Mouse (Mus musculus) lung, adult 2 months (tissue): ENCODE results near the gene Hist3h2a. TPM values are rescaled to one million over a fixed set of nuclear protein-coding genes. Genes with fewer than 3 reads are reported as not detected.
"Not testable (repeated sequence)": the region's sequence is repeated elsewhere in the genome, so short reads cannot be mapped to it uniquely, and the experiment has no call there.

Experiments
- DNase-seq: peaks from one replicate; pipeline ENCODE4 v3.0.0; 2022
- H3K4me1 ChIP-seq: fragments of 200-500 bp; 2 replicates; pipeline ENCODE4 v1.6.1; 2011; ENCODE audit warnings: low read length; ENCODE audit not compliant: control insufficient read depth, insufficient read depth
- H3K4me3 ChIP-seq: fragments of 200-500 bp; replicated peaks from 2 replicates; pipeline ENCODE3; 2011; ENCODE audit warnings: low read depth, mild to moderate bottlenecking, control low read depth, low read length; ENCODE audit errors: extremely low read depth
- CTCF ChIP-seq: fragments of 200-500 bp; IDR thresholded peaks from 2 replicates; pipeline ENCODE4 v1.5.1; 2011; ENCODE audit warnings: mild to moderate bottlenecking, low read length, control low read depth; ENCODE audit not compliant: insufficient read depth
- POLR2A ChIP-seq: fragments of 200-500 bp; IDR thresholded peaks from 2 replicates; pipeline ENCODE4 v1.6.1; 2011; ENCODE audit warnings: low read depth, mild to moderate bottlenecking, control low read depth, low read length, borderline replicate concordance; ENCODE audit errors: extremely low read depth
- WGBS: fragments of 180-500 bp; shearing (Covaris S2); methylation state at CpG from one replicate; pipeline ENCODE4 v1.1.7; 2018; 5-methylcytosine and 5-hydroxymethylcytosine counted together
- polyA plus RNA-seq: library from polyadenylated mRNA; depleted of rRNA; stranded (reverse); fragments of >200 nt; gene quantifications from 2 replicates; pipeline ENCODE4 v1.2.3, GENCODE M21; 2012

The Hist3h2a gene
- polyA plus RNA-seq, 1 experiment = 19.7 TPM

- WGBS = 85% methylated on average over 3 of the region's 3 CpGs
- Histone ChIP-seq H3K4me3 (no peak overlapping the region), H3K4me1 (no peaks in the 10 kb centered on the region)
- TF ChIP-seq CTCF (no peak), POLR2A (no peak)
- no peak for DNase-seq
Measured at GRCm38 (mm10) chr11:58947306-58947705, 7.2 kb upstream of the Hist3h2a start.

- TF ChIP-seq CTCF (no peak), POLR2A (no peak)
- no peak for DNase-seq
- WGBS = 18% methylated on average over 23 of the region's 23 CpGs
- no peak overlapping the region for H3K4me3 ChIP-seq
- no peaks in the 10 kb centered on the region for H3K4me1 ChIP-seq
Measured at GRCm38 (mm10) chr11:58947798-58948528, 6.5 kb upstream of the Hist3h2a start.

- no peaks in the 10 kb centered on the region for H3K4me1 ChIP-seq
- peak within 1 kb of the TSS; percentile 55 for H3K4me3 ChIP-seq
- DNase-seq = no peak
- 1% methylated on average over 48 of the region's 48 CpGs for WGBS
- no peak for TF ChIP-seq CTCF
- TF ChIP-seq POLR2A = peak; percentile 50; the same call in 1 of the 2 replicates
Measured at GRCm38 (mm10) chr11:58948542-58949479, 5.7 kb upstream of the Hist3h2a start, which contains the start of gene Hist3h2ba. Gene Hist3h2ba, plus strand, starts transcription at chr11:58948920.

- 38% methylated on average over 20 of the region's 20 CpGs for WGBS
Measured at GRCm38 (mm10) chr11:58949480-58950431, 4.7 kb upstream of the Hist3h2a start.

GRCm38 (mm10) chr11:58951210-58951609, 3.3 kb upstream of the Hist3h2a start:
- 78% methylated on average over 5 of the region's 5 CpGs for WGBS
- no peaks in the 10 kb centered on the region; the same call in 1 of the 2 replicates for H3K4me1 ChIP-seq
- no peak overlapping the region for H3K4me3 ChIP-seq
- DNase-seq = no peak
- TF ChIP-seq CTCF = no peak
- TF ChIP-seq POLR2A = no peak

More at GRCm38 (mm10) chr11:58949480-58950431, 4.7 kb upstream of the Hist3h2a start:
- Histone ChIP-seq H3K4me3 (no peak overlapping the region), H3K4me1 (no peaks in the 10 kb centered on the region)
- TF ChIP-seq CTCF (no peak), POLR2A (no peak)
- DNase-seq = no peak

- Histone ChIP-seq H3K4me3 (peak overlapping the region; percentile 65), H3K4me1 (peaks cover 4% of the 10 kb centered on the region)
- WGBS = 2% methylated on average over 33 of the region's 33 CpGs
- no peak for TF ChIP-seq CTCF
- 0 out of 2 replicates have a peak, but pooled peaks have one; percentile 14 for TF ChIP-seq POLR2A
- no peak for DNase-seq
Measured at GRCm38 (mm10) chr11:58953351-58954169, 925 bp upstream of the Hist3h2a start.

- WGBS = under 1% methylated on average over 17 of the region's 17 CpGs
- peak; percentile 72 for DNase-seq
- H3K4me3 ChIP-seq = peak overlapping the region; percentile 89
- not testable (repeated sequence) for H3K4me1 ChIP-seq
- 0 out of 2 replicates have a peak, but pooled peaks have one; percentile 4 for TF ChIP-seq POLR2A
Measured at GRCm38 (mm10) chr11:58954170-58954419, 390 bp upstream of the Hist3h2a start.

- peaks cover 4% of the 10 kb centered on the region for H3K4me1 ChIP-seq
- H3K4me3 ChIP-seq = peak overlapping the region; percentile 90
- 1% methylated on average over 20 of the region's 20 CpGs for WGBS
- DNase-seq = no peak
- TF ChIP-seq POLR2A (no peak), CTCF (no peak)
Measured at GRCm38 (mm10) chr11:58955143-58955867, 820 bp downstream of the Hist3h2a start.
